Mouse (Mus musculus) olfactory bulb, adult 2 months (tissue): ENCODE results near the gene Itgb4. TPM values are rescaled to one million over a fixed set of nuclear protein-coding genes. Genes with fewer than 3 reads are reported as not detected.

ENCODE experiments used
- H3K27ac ChIP-seq: fragments of 200-500 bp; 2 replicates; pipeline ENCODE4 v1.5.1; 2012; ENCODE audit warnings: low read depth, low read length; ENCODE audit not compliant: insufficient read depth
- H3K4me1 ChIP-seq: fragments of 200-500 bp; 2 replicates; pipeline ENCODE4 v1.6.1; 2012; ENCODE audit warnings: low read length; ENCODE audit not compliant: control insufficient read depth, insufficient read depth
- H3K4me3 ChIP-seq: fragments of 200-500 bp; 2 replicates; pipeline ENCODE4 v1.5.1; 2012; ENCODE audit warnings: mild to moderate bottlenecking, low read depth, low read length, moderate library complexity; ENCODE audit not compliant: insufficient read depth
- CTCF ChIP-seq: fragments of 200-500 bp; IDR thresholded peaks from 2 replicates; pipeline ENCODE4 v1.5.1; 2012; ENCODE audit warnings: low read depth, mild to moderate bottlenecking, low read length, moderate library complexity; ENCODE audit not compliant: insufficient read depth
- POLR2A ChIP-seq: fragments of 200-500 bp; IDR thresholded peaks from 2 replicates; pipeline ENCODE4 v1.6.1; 2012; ENCODE audit warnings: mild to moderate bottlenecking, low read depth, low read length, moderate library complexity; ENCODE audit not compliant: insufficient read depth
- WGBS: fragments of 180-500 bp; shearing (Covaris S2); methylation state at CpG from one replicate; pipeline ENCODE4 v1.1.7; 2018; 5-methylcytosine and 5-hydroxymethylcytosine counted together
- polyA plus RNA-seq: library from polyadenylated mRNA; stranded (reverse); fragments of >200 nt; gene quantifications from 2 replicates; pipeline ENCODE4 v1.2.4, GENCODE M21; 2012; ENCODE audit warnings: low replicate concordance; ENCODE audit not compliant: missing spikeins, insufficient read depth, insufficient read length

Gene Itgb4
- polyA plus RNA-seq, 1 experiment = not detected

DNA sequence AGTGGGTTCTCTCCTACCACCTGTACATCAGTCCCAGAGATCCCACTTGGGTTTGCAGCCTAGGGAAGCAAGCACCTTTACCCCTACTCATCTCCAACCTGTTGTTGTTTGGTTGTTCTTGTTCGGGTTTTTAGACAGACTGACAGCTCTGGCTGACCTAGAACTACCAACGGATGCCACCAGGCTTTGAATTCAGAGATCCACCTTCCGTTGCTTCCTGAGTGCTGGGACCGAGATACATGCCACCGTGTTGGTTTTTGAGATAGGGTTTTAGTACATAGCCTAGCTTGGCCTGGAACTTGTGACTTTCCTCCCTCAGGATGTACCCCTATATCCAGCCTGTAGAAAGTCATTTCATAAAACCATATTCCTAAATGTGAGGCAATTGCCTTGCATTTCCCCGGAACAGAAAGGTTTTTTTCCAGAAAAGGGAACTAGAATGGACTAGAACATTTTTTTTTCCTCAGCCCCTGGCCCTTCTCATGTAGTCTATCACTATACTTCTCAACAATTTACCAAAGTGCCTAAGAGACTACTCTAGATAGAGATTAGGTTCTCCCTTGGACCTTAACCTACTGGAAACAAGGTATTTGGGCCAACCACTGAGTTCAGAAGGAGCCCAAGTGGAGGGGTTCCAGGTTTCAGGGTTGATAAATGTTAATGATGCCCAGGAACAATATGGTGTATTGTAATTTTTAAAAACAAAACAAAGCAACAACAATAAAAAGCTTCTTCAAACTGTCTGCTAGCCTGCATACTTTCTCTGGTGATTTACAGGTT lies 54.8 kb downstream of the Itgb4 start:
- TF ChIP-seq CTCF (no peak), POLR2A (no peak)
- H3K27ac ChIP-seq = peak overlapping the region; percentile 87
- H3K4me1 ChIP-seq = peaks cover 9% of the 10 kb centered on the region
- H3K4me3 ChIP-seq = no peak overlapping the region
- WGBS = 83% methylated on average over 6 of the region's 6 CpGs

- under 1% methylated on average over 67 of the region's 67 CpGs for WGBS
- TF ChIP-seq CTCF (no peak), POLR2A (peak; percentile 72)
- H3K27ac ChIP-seq = peak within 1 kb of the TSS; percentile 100
- peak within 1 kb of the TSS; percentile 88 for H3K4me3 ChIP-seq
- H3K4me1 ChIP-seq = peaks cover 8% of the 10 kb centered on the region
Measured at GRCm38 (mm10) chr11:116030088-116030897, 55.8 kb downstream of the Itgb4 start, which contains the start of gene Unk. Gene Unk, plus strand, starts transcription at chr11:116030322.

DNA sequence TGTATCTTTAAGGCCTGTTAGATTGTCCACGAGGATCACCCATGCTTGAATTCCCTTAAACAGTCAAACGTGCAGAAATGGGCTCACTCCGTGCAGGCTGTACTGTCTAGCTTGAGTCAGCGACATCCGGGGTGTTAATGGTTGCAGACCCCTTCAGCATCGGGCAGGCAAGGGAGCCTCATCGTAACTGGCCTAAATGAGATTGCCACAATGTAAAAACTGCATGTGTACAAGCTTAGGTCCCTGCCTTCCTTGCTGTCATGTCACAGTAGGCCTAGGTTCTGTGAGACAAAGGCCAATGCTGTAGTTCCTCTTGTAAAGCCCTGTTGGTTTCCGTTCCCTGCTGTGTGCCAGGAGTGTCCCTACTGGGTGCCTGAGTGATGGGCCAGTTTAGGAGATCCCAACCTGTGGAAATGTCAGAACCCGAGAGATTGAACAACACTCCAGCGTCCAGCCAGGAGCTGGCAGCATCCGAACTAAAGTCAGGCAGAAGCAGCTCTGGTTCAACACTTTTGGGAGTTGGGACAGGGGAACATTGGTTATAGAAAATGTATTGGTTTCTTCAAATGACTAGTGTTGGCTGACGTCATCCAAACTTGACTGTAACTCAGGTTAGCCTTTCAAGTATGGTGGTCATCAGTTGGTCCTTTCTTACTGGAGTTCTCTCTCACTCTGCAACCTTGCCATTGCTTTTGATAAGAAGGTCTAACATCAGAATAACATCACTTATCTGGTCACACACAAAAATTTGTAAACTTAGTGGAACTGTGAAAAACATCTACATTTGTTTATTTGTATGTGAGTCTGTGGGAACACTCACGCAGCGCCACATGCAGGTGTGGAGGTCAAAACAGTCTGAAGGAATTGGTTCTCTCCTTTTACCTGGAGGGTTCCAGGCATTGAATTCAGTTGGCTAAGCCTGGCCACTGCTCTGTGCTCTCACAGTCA lies 56.7 kb downstream of the Itgb4 start:
- Histone ChIP-seq H3K27ac (peak overlapping the region; percentile 100), H3K4me1 (peaks cover 8% of the 10 kb centered on the region), H3K4me3 (peak overlapping the region; percentile 88)
- 18% methylated on average over 14 of the region's 14 CpGs for WGBS
- no peak for TF ChIP-seq CTCF
- TF ChIP-seq POLR2A = no peak

- H3K4me1 ChIP-seq = peaks cover 8% of the 10 kb centered on the region
- no peak overlapping the region for H3K4me3 ChIP-seq
- WGBS = 89% methylated on average over 6 of the region's 6 CpGs
- no peak overlapping the region for H3K27ac ChIP-seq
- no peak for TF ChIP-seq CTCF
- TF ChIP-seq POLR2A = no peak
Measured at GRCm38 (mm10) chr11:116034584-116034983, 60.1 kb downstream of the Itgb4 start.

- Histone ChIP-seq H3K27ac (no peak overlapping the region), H3K4me3 (no peak overlapping the region), H3K4me1 (peaks cover 3% of the 10 kb centered on the region; the same call in 1 of the 2 replicates)
- TF ChIP-seq CTCF = no peak
- TF ChIP-seq POLR2A = no peak
- WGBS = 85% methylated on average over 3 of the region's 3 CpGs
Measured at GRCm38 (mm10) chr11:116036671-116037070, 62.2 kb downstream of the Itgb4 start.

GRCm38 (mm10) chr11:116037826-116038225 lies 63.3 kb downstream of the Itgb4 start:
- 87% methylated on average over 9 of the region's 9 CpGs for WGBS
- TF ChIP-seq CTCF (no peak), POLR2A (no peak)
- no peak overlapping the region for H3K27ac ChIP-seq

DNA sequence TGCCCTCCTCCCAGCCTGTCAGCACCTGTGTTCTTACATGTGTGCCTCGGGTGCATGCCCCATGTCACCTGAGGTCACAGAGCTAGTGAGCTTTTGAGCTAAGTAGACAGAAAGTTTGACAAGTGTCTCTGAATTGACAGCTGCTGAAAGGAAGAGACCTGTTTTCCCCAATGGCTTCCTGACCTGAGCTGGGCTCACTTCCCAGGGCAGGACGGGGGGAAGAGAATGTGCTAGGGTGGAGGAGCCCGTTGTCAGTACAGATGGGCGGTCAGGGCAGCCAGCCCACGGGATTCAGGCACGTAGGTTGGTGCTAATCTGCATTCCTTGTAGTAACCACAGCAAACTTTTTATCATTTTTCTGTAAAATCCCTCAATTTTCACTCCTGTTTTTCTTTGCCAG lies 66.1 kb downstream of the Itgb4 start:
- Histone ChIP-seq H3K4me3 (no peak overlapping the region), H3K4me1 (no peaks in the 10 kb centered on the region), H3K27ac (no peak overlapping the region)
- no peak for TF ChIP-seq POLR2A
- no peak for TF ChIP-seq CTCF
- WGBS = 85% methylated on average over 6 of the region's 6 CpGs

More at GRCm38 (mm10) chr11:116037826-116038225, 63.3 kb downstream of the Itgb4 start:
- Histone ChIP-seq H3K4me1 (0 out of 2 replicates have a peak, but pooled peaks cover under 1% of the 10 kb centered on the region), H3K4me3 (no peak overlapping the region)

DNA sequence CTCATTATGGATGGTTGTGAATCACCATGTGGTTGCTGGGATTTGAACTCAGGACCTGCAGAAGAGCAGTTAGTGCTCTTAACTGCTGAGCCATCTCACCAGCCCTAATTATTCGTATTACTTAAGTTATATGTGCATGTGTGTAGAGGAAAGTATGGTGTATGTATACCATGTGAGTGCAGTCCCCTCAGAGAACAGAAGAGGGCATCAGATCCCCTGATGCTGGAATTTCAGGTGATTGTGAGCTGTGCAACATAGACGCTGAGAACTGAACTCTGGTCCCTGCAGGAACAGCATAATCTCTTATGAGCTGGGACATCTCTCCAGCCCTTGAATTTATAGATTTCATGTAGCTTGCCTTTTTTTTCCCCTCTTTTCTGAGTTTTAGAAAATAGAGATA lies 67.3 kb downstream of the Itgb4 start:
- no peak overlapping the region for H3K27ac ChIP-seq
- 100% methylated on average over 2 of the region's 2 CpGs for whole genome bisulfite sequencing
- no peak overlapping the region for H3K4me3 ChIP-seq
- TF ChIP-seq CTCF = no peak
- TF ChIP-seq POLR2A = no peak
- no peaks in the 10 kb centered on the region for H3K4me1 ChIP-seq
